Mouse (Mus musculus): ENCODE data around the gene 2610028H24Rik.

2610028H24Rik gene

DNA sequence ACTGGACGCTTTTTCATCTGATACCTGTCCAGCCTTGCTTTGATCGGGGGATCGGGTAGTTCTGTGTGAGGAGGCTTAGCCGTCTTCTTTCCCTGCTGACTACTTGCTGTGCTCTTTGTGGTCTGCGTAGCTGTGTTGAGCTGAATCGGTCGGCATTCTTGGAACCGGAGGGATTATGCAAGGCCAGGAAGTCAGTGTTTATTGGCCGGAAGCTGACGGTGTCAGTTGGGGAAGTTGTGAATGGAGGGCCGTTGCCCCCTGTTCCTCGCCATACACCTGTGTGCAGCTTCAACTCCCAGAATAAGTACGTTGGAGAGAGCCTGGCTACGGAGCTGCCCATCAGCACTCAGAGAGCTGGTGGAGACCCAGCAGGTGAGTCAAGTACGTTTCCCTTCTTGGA is 40.3 kb downstream of the 2610028H24Rik start:
- no peak for DNase-seq

GRCm38 (mm10) chr10:76493527-76493926 is 44.6 kb downstream of the 2610028H24Rik start:
- DNase-seq: no peak

GRCm38 (mm10) chr10:76495501-76495900 is 46.6 kb downstream of the 2610028H24Rik start:
- no peak for DNase-seq

DNA sequence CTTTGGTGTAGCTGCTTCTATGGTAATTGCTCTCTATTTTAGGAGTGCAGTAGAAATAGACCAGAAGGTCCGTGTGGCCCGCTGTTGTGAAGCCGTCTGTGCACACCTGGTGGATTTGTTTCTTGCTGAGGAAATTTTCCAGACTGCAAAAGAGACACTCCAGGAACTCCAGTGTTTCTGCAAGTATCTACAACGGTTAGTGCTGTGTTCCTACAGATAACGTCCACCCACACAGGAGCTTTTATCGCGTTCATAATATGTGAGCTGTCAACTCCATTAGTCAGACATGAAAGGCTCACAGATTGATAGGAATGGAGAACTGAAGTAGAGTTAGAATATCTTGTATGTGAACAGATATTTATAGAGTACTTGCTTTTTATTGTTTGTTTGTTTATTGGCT is 47.5 kb downstream of the 2610028H24Rik start:
- DNase-seq: no peak

DNA sequence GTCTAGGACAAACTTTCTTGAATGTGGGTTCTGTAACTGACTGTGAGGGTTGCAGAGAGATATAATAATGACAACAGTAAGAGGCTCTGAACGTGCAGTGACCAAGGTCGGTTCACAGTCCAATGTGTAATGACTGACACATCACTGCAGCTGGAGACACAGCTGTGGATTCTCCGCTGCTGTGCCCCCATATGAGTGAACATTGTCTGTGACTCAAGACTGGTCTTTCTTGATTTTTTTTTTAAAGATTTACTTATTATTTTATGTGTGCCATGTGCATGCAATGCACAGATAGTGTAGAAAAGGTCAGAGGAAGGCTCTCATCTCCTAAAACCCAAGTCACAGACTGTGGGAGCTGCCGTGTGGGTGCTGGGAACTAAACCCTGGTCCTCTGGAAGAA is 48.6 kb downstream of the 2610028H24Rik start:
- DNase-seq: no peak

DNA sequence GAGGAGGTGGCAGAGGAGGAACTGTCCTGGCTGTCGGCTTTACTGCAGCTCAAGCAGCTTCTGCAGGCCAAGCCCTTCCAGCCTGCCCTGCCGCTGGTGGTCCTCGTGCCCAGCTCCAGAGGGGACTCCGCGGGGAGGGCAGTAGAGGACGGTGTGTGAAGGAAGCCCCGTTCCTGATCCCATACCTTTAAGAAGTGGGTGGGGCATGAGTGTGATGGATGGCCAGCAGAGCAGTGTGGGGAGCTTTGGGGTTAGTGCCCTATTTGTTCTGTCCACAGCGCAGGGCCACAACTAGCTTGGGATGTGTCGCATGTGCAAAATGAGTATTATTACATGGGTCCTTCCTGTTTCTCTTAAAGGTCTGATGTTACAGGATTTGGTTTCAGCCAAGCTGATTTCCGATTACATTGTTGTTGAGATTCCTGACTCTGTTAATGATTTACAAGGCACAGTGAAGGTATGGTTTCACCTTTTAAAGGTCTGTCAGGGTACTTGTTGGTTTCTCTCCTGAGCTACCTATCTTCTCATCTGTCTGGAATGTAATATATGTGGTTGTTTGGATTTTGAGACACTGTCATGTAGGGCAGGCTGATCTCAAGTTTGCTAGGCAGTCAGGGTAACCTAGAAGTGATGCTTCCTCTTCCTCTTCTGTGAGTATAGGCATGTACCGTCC is 55.5 kb downstream of the 2610028H24Rik start:
- DNase-seq: no peak

DNA sequence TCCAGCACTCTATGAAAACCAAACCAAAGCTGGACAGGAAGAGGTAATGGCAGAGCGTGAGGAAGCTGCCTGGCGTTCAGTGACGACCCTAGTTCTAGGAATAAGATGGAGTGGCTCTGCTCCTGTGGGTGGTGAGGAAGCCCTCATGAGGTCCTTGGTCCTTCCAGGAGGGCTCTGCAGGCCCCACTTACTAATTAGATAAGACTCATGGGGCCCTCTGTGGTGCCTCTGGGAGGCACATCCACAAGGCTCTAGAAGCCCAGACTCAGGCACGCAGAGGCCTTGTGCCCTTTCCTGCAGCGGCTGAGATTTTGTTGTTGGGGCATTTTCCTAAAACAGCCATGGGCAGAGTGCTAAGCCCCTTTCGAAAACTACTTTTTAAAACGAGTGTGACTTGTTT is 57.0 kb downstream of the 2610028H24Rik start:
- DNase-seq: no peak

All from B cell, adult 2 months (primary cell).